Mouse (Mus musculus) cerebellum, adult 8-10 months (tissue): ENCODE measurements around the gene Gm8300.
A peak's percentile ranks its signal among the peaks of the same experiment; 100 is the strongest.
"Not testable (repeated sequence)": the region's sequence is repeated elsewhere in the genome, so short reads cannot be mapped to it uniquely, and the experiment has no call there.

Experiments
- DNase-seq: peaks from one replicate; pipeline ENCODE4 v3.0.0; 2022

Gene Gm8300

GRCm38 (mm10) chr12:87514016-87514415 lies at the start of gene Gm8300:
Gm8300 (plus strand) TSS chr12:87514316.
- DNase-seq: not testable (repeated sequence)

GRCm38 (mm10) chr12:87464678-87465297 lies 49.3 kb upstream of the Gm8300 start:
- DNase-seq: no peak

- DNase-seq: no peak
Observed at GRCm38 (mm10) chr12:87470263-87471136, 43.6 kb upstream of the Gm8300 start.

GRCm38 (mm10) chr12:87471421-87471963 lies 42.6 kb upstream of the Gm8300 start:
- DNase-seq: no peak

GRCm38 (mm10) chr12:87471964-87472786 lies 41.9 kb upstream of the Gm8300 start, which contains the start of gene Snw1:
Snw1 (minus strand) TSS chr12:87472274.
- peak; percentile 92 for DNase-seq

GRCm38 (mm10) chr12:87474756-87475155 lies 39.4 kb upstream of the Gm8300 start:
- no peak for DNase-seq

GRCm38 (mm10) chr12:87482482-87482881 lies 31.6 kb upstream of the Gm8300 start:
- DNase-seq: not testable (repeated sequence)

- not testable (repeated sequence) for DNase-seq
Observed at GRCm38 (mm10) chr12:87488683-87489082, 25.4 kb upstream of the Gm8300 start.

- not testable (repeated sequence) for DNase-seq
Observed at GRCm38 (mm10) chr12:87494421-87494820, 19.7 kb upstream of the Gm8300 start, which contains the start of gene Gm5788. Gm5788 (plus strand) TSS chr12:87494721.

GRCm38 (mm10) chr12:87519616-87520015 lies 5.5 kb downstream of the Gm8300 start:
- DNase-seq: not testable (repeated sequence)

GRCm38 (mm10) chr12:87543927-87544326 lies 29.8 kb downstream of the Gm8300 start:
- DNase-seq: no peak

GRCm38 (mm10) chr12:87550628-87551027 lies 36.5 kb downstream of the Gm8300 start:
- not testable (repeated sequence) for DNase-seq
